Mouse (Mus musculus): ENCODE measurements around the gene Spata17.

GRCm38 (mm10) chr1:187020011-187020410, 195.3 kb downstream of the Spata17 start:
- TF ChIP-seq GATA1 (IDR thresholded peaks at IDR 0.05; ENCODE audit: low read length): no peak
- TF ChIP-seq TAL1 (IDR thresholded peaks at IDR 0.05; ENCODE audit: low read length): no peak
